Mouse (Mus musculus) kidney, adult 2 months (tissue): ENCODE measurements around the gene Rpl3. TPM values are rescaled to one million over a fixed set of nuclear protein-coding genes. Genes with fewer than 3 reads are reported as not detected.
A peak's percentile ranks its signal among the peaks of the same experiment; 100 is the strongest.

Experiments used
- DNase-seq: peaks from one replicate; pipeline ENCODE4 v3.0.0; 2021
- H3K27ac ChIP-seq: fragments of 200-500 bp; 2 replicates; pipeline ENCODE4 v1.5.1; 2012; ENCODE audit warnings: low read depth, low read length, control low read depth, inconsistent platforms; ENCODE audit not compliant: insufficient read depth
- H3K27me3 ChIP-seq: fragments of 200-500 bp; replicated peaks from 2 replicates; pipeline ENCODE4 v1.6.1; 2012; ENCODE audit warnings: mild to moderate bottlenecking, moderate library complexity, low read length, inconsistent platforms; ENCODE audit not compliant: control insufficient read depth, insufficient read depth
- H3K36me3 ChIP-seq: fragments of 200-500 bp; 2 replicates; pipeline ENCODE4 v1.6.1; 2012; ENCODE audit warnings: mild to moderate bottlenecking, moderate library complexity, low read length, inconsistent platforms; ENCODE audit not compliant: control insufficient read depth, insufficient read depth
- H3K4me1 ChIP-seq: fragments of 200-500 bp; 2 replicates; pipeline ENCODE4 v1.6.1; 2011; ENCODE audit warnings: low read length; ENCODE audit not compliant: control insufficient read depth, insufficient read depth
- H3K4me3 ChIP-seq: fragments of 200-500 bp; 2 replicates; pipeline ENCODE4 v1.5.1; 2011; ENCODE audit warnings: mild to moderate bottlenecking, low read depth, low read length, control low read depth; ENCODE audit not compliant: insufficient read depth
- CTCF ChIP-seq: fragments of 200-500 bp; conservative IDR thresholded peaks from 2 replicates; pipeline ENCODE4 v1.5.1; 2011; ENCODE audit warnings: low read depth, mild to moderate bottlenecking, control low read depth, low read length, moderate library complexity, mixed read lengths; ENCODE audit not compliant: insufficient read depth, insufficient read length
- POLR2A ChIP-seq: fragments of 200-500 bp; IDR thresholded peaks from one replicate; pipeline ENCODE4 v1.6.1; 2011; ENCODE audit warnings: low read depth, low read length, control low read depth
- WGBS: fragments of 180-500 bp; shearing (Covaris S2); methylation state at CpG from one replicate; pipeline ENCODE4 v1.1.7; 2018; 5-methylcytosine and 5-hydroxymethylcytosine counted together
- polyA plus RNA-seq: library from polyadenylated mRNA; depleted of rRNA; stranded (reverse); fragments of >200 nt; gene quantifications from 2 replicates; pipeline ENCODE4 v1.2.3, GENCODE M21; 2012

Gene Rpl3
- polyA plus RNA-seq, 1 experiment: 689 TPM

DNA sequence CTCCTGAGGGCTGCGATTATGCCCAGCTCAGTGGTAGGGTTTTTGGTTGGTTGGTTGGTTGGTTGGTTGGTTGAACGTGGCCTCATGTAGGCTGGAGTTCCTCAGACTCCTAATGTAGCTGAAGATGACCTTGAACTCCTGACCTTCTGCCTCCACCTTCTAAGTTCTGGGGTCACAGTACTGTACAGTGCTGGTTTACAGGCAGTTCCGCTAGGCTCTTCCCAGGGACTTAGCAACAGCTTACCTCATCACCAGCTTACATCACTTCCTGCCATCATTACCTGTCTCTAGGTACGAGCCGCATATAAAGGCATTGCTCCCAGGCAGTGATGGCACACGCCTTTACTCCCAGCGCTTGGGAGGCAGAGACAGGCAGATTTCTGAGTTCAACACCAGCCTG lies 33.5 kb downstream of the Rpl3 start:
- Histone ChIP-seq H3K27ac (no peak overlapping the region), H3K4me1 (peaks cover 8% of the 10 kb centered on the region; the same call in 1 of the 2 replicates), H3K4me3 (no peak overlapping the region), H3K27me3 (no peaks in the 10 kb centered on the region), H3K36me3 (no peaks in the 10 kb centered on the region)
- TF ChIP-seq POLR2A (no peak), CTCF (no peak)
- WGBS: 88% methylated on average over 7 of the region's 7 CpGs
- DNase-seq: no peak

DNA sequence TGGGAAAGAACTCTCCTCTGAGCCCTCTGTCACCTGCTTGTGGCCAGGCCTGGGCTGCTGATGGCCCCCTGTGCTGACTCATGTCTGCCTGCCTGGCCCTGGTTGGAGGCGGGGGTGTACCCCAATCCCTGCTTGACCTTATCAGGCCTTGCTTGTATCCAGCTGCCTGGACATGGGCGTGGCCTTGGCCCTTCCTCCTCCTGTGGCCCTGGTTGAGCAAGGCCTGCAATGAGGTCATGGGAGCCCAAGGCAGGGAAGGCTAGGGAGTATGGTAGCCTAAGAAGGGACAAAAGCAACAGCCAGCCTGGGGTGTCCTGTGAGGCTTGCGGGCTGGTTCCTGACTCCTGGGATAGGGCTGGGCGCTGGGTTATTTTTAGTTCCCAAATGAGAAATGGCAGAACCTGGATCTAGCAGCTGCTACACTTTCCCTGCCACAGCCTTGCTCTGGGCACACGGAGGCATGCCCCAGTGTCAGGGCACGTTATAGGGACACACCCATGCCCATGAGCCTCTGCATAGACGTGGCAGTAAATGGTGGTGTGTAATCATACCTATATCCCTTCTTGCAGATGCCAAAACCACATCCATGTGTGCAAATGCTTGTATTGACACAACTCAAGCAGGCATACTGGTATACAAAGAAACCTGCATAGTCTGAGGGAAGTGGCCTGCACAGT lies 37.5 kb downstream of the Rpl3 start:
- DNase-seq: no peak
- no peaks in the 10 kb centered on the region for H3K36me3 ChIP-seq
- no peak overlapping the region for H3K27ac ChIP-seq
- no peaks in the 10 kb centered on the region for H3K27me3 ChIP-seq
- H3K4me3 ChIP-seq: no peak overlapping the region
- no peaks in the 10 kb centered on the region for H3K4me1 ChIP-seq
- no peak for TF ChIP-seq CTCF
- WGBS: 78% methylated on average over 7 of the region's 7 CpGs

- H3K4me3 ChIP-seq: no peak overlapping the region
- no peaks in the 10 kb centered on the region for H3K36me3 ChIP-seq
- H3K4me1 ChIP-seq: no peaks in the 10 kb centered on the region
- no peaks in the 10 kb centered on the region for H3K27me3 ChIP-seq
- WGBS: 73% methylated on average over 8 of the region's 8 CpGs
- DNase-seq: peak; percentile 42
- TF ChIP-seq POLR2A (no peak), CTCF (no peak)
- no peak overlapping the region for H3K27ac ChIP-seq
Measured at GRCm38 (mm10) chr15:80053381-80054033, 38.2 kb downstream of the Rpl3 start.

- H3K4me1 ChIP-seq: no peaks in the 10 kb centered on the region
- H3K27ac ChIP-seq: no peak overlapping the region; the same call in 1 of the 2 replicates
- no peak for DNase-seq
- no peak overlapping the region for H3K4me3 ChIP-seq
- 61% methylated on average over 9 of the region's 9 CpGs for WGBS
- H3K36me3 ChIP-seq: no peaks in the 10 kb centered on the region
- H3K27me3 ChIP-seq: no peaks in the 10 kb centered on the region
- no peak for TF ChIP-seq CTCF
- TF ChIP-seq POLR2A: no peak
Measured at GRCm38 (mm10) chr15:80051782-80052181, 39.9 kb downstream of the Rpl3 start.

DNA sequence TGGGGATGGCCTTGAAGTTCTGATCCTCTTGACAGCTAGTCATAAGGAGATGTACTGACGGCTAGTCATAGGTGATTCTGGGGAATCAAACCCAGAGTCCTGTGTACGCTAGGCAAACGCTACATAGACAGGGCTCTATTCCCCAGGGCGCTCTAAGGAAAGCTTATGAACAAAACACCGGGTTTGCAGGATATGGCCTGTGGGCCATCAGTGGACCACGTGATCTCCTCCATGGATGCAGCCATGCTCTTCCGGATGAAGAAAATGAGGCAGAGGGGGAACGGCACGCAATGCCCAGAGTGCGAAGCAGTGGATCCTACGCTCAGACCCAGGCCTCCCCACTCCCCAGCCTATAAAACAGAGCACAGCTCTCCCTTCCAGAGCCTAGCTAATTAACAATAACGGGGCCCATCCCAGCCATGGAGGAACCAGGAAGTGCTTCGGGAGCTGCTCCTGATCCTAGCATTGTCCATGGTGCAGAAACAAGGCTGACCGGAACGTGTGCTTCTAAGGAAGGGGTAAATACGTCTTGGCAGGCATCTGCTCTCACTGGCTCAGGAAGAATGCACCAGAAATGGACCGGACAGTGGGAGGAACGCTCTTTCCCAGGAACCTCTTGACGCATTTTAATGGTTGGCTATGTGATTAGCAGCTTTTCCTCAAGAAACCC lies 40.4 kb downstream of the Rpl3 start:
- H3K27me3 ChIP-seq: no peaks in the 10 kb centered on the region

DNA sequence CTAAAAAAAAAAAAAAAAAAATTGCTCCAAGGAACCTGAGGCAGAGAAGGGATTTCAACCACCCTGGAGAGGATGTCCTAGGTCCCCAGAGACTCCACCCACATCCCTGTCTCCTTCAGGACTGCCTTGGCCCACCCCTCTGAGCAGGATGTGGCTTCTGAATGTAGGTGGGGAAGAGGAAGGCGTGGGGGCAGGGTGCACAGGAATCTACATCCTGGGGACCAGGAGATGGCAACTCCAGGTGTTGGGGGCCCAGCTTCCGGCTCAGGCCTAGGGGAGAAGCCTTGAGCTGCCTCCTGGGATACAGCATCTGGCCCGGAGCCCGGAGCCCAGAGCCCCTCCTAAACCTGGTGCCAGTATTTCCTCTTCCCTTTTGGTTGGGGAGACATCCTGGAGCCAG lies 41.6 kb downstream of the Rpl3 start:
- Histone ChIP-seq H3K36me3 (no peaks in the 10 kb centered on the region), H3K27me3 (no peaks in the 10 kb centered on the region), H3K4me1 (no peaks in the 10 kb centered on the region), H3K27ac (peak overlapping the region; percentile 39; the same call in 1 of the 2 replicates), H3K4me3 (no peak overlapping the region)
- DNase-seq: peak; percentile 77
- TF ChIP-seq POLR2A (no peak), CTCF (no peak)
- WGBS: 62% methylated on average over 4 of the region's 4 CpGs

More for the DNA sequence above, 40.4 kb downstream of the Rpl3 start:
- no peak for TF ChIP-seq POLR2A
- no peak for TF ChIP-seq CTCF
- Histone ChIP-seq H3K4me3 (no peak overlapping the region), H3K36me3 (no peaks in the 10 kb centered on the region), H3K4me1 (no peaks in the 10 kb centered on the region), H3K27ac (peak overlapping the region; percentile 65)
- DNase-seq: peak; percentile 57
- 67% methylated on average over 19 of the region's 19 CpGs for WGBS

DNA sequence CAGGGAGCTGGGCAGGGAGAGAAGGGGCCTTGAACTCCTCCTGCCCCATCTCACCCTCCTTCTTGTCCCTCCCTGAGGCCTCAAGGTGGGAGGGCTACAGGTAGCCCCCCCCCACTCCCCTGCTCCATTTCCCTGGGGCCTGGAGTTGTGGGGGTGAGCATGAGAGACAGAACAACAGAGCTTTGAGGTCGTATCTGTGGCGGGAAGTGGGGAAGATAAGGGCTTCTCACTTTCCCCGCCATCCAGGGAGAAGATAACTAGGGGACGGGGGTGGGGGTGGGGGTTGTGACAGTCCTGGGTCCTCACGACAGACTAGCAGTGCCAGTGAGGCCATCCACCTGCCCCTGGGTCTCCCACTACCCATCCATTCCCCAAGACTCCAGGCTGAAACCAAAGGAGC lies 43.7 kb downstream of the Rpl3 start:
- no peak overlapping the region for H3K27ac ChIP-seq
- WGBS: 76% methylated on average over 5 of the region's 5 CpGs
- no peak overlapping the region for H3K4me3 ChIP-seq
- H3K4me1 ChIP-seq: no peaks in the 10 kb centered on the region
- H3K27me3 ChIP-seq: no peaks in the 10 kb centered on the region
- TF ChIP-seq POLR2A: no peak
- no peak for TF ChIP-seq CTCF
- H3K36me3 ChIP-seq: no peaks in the 10 kb centered on the region
- DNase-seq: no peak
